Mouse (Mus musculus): ENCODE results near the gene Coq9.
"Not testable (repeated sequence)": the region's sequence is repeated elsewhere in the genome, so short reads cannot be mapped to it uniquely, and the experiment has no call there.

Coq9 gene

DNA sequence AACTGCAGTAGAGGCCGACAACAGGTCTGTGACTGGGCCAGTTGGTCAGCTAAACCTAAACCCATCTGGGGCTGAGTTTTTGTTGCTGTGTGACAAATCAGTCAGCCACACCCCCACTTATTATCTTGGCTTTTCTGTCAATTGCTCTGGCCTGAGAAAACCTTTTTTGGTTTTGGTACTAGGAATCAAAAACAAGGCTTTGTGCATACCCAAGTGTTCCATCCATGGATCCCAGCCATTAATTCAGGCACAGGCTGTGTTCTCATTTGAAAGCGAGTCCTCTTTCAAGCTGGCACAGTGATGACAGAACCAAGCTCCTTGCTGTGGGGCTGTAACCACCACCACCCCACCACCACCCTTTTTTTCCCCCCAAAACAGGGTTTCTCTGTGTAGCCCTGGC lies 16.7 kb upstream of the Coq9 start:
- DNase-seq (ENCODE audit: low read depth, low spot score), result no peak

DNA sequence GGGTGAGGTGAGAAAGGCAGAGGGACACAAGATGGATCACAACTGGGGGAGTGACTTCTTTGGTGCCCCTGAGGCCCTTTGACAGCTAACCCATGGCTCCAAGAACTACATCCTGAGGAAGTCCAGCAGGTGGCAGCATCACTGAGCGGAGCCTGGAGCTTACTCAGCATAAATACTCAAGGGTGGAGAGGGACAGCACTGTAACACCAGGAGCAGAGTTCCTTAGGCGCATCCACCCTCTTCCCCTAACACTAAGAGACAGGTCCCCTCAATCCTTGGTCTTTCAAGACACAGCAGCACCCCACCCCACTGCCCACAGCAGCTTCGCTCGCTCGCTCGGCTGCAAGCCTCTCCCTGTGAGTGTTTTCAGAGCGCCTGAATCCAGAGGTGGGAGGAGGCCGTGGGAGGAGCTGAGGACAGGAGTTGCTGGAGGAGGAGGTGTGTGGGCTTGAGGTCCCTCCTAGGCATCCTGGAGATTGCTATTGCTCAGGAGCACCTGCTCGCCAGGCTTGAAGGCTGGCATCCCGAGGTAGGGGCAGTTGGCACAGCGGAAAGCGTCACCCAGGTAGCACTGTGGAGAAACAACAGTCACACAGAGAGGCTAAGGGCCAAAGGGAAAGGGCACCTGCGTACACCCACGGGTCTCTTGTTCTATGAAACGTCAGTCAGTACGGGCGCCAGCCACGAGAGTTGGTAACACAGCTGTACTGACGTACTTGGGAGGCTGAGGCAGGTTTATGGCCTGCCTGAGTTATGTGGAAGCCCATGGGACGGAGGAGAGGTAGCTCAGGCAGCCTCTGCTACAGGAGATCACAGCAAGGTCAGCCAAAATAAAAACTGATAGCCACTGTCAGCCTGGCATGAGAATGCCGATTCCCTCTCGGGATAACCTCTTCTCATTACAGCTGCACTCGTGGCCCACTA lies 15.2 kb upstream of the Coq9 start:
- peak; percentile 46 for DNase-seq (ENCODE audit: low read depth, low spot score)

DNA sequence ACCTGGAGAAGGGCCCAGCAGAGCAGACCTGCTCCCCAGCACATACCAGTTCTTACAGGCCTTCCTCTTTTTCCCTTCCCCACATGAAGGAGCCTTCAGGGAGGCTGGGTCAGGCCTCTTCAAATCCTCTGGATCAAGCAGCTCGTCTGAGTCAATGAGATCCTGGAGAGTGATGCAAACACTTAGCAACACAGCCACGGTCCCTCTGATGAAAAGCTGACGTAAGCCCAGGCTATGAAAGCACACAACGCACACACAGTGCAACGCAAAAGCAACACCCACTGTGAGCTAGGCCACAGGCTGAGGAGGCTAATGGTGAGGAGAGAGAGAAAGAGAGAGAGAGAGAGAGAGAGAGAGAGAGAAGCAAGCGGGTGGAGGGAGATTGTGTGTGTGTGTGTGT lies 13.0 kb upstream of the Coq9 start:
- DNase-seq (ENCODE audit: low read depth, low spot score), result no peak

DNA sequence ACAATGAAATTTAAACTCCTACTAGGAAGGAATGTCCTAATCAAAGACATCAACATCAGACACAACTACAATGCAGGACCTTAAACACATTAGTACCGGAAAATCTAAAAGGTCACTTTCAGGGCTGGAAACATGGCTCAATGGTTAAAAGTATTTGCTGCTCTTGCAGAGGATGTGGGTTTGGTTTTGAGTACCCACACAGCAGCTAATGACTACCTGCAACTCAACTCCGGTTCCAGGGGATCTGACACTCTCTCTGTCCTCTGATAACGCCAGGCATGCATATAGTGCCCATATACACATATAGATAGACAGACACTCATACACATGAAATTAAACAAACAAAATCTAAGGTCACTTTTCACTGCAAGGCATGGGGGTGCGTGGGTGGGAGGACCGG lies 11.9 kb upstream of the Coq9 start:
- DNase-seq (ENCODE audit: low read depth, low spot score), result no peak

DNA sequence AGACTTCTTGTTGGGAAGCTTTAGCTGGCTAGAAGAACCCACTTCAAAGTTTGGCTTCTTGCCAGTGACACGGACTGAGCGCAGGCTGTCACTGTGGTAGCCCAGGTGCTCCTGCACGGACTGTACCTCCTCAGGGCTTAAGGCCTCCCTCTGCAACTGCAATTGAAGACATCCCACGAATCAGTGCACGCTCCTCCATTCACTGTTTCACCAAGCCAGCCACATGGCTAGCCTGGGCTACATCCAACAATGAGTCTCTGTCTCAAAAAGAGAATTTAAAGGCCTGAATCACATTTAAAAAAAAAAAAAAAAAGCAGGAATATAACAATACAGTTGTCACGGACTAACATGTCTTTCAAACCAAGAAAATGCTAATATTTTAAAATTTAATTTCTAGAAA lies 9.8 kb upstream of the Coq9 start:
- DNase-seq (ENCODE audit: low read depth, low spot score), result no peak

DNA sequence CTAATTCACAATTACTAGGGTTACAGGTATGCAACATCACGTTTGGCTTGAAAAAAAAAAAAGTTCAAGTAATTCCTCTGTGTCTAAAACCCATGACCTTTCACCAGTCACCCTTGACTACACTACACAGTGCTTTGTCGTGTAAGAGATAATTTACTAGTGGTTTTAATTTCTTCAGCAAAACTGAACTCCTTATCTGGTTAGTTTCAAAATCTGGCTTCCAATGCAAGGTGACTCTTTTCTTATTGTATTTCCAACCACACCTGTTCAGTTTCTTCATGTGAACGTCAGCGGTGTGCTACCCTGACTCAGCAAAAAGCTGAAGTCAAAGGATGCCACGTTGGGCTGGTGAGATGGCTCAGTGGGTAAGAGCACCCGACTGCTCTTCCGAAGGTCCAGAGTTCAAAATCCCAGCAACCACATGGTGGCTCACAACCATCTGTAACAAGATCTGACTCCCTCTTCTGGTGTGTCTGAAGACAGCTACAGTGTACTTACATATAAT lies 4.2 kb upstream of the Coq9 start:
- DNase-seq (ENCODE audit: low read depth, low spot score), result not testable (repeated sequence)

DNA sequence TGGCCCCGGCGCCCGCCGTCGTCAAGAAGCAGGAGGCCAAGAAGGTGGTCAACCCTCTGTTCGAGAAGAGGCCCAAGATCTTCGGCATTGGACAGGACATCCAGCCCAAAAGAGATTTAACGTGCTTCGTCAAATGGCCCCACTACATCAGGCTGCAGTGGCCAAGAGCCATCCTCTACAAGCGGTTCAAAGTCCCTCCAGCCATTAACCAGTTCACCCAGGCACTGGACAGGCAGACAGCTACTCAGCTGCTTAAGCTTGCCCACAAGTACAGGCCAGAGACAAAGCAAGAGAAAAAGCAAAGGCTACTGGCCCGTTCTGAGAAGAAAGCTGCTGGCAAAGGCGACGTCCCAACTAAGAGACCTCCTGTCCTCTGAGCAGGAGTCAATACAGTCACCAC lies 2.4 kb upstream of the Coq9 start:
- not testable (repeated sequence) for DNase-seq (ENCODE audit: low read depth, low spot score)

DNA sequence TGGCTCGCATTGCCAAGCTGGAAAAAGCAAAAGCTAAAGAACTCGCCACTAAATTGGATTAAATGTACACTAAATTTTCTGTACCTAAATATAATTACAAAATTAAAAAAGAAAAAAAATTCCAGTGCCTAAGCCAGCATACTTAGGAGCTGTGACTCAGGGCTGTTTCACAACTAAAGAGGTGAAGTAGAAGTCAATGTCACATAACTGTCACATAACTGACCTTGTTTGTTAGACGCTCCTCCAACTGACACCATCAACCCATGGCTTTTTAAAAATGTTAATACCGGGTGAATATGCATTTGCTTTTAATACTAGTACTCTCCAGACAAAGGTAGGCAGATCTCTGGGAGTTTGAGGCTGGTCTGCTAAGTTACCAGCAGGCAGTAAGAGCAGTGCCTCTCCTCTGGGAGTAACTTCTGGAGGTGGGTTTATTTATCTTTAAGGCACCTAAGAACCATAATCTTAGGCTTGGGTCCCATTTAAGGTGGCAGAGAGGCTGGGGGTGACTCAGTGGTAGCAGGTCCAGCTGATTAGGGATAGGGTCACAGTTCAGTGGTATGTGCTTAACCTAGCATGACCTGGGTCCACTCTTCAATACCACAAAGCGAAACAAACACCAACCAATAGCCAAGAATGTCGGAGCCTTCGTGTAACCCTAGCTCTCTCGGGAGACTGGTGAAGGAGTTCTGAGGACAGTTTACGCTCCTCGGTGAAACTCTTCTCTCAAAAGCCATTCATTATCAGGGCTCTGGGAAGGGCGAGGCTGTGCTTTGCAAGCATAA lies 1.5 kb upstream of the Coq9 start:
- no peak for DNase-seq (ENCODE audit: low read depth, low spot score)

DNA sequence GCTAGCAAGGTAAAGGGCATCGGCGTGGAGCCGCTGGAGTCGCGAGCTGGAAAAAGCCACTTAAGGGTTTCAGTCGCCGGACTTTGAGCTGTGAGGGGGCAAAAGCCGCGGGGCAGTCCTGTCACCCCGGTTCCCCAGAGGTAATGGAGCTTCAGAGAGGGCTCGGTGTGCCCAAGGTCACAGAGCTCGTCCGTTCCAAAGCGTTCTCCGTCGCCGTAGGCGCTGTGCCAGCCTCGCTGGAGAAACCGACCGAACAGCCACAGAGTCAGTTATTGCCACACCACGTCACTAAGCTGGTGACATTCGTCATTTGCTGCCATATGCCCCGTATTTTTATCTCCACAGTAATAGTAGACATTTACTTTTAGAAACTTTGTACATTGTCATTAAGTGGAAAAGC lies 479 bp downstream of the Coq9 start:
- peak; percentile 89 for DNase-seq (ENCODE audit: low read depth, low spot score)

DNA sequence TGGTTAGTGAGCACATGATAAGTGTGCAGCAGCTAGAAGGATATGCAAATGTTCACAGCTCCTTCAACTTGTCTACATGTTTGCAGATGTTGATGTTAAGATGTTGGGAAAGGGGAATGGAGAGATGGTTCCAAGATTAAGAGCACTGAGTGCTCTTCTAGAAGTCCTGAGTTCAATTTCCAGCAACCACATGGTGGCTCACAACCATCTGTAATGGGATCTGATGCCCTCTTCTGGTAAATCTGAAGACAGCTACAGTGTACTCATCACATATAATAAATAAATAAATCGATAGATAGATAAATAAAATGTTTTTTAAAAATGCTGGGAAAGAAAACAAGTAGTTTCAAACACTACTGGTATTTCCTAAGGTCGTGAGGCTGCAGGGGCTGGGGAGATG lies 3.1 kb downstream of the Coq9 start:
- no peak for DNase-seq (ENCODE audit: low read depth, low spot score)

DNA sequence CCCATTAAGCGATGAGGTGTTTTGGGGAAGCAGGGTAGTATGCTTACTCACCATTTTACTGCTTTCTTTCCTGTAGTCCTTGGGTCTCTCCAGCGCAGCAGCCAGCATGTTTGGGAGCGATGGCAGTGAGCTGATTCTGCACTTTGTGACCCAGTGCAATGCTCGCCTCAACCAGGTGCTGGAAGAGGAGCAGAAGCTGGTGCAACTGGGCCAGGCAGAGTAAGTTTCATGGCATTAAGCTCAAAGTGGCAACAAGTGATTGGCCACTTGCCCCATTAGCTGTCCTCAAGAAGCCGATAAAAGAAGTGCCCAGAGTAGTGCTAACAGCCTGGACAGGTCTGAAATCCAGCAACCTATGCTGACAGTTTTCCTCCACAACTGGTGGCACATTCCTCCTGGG lies 11.9 kb downstream of the Coq9 start:
- DNase-seq (ENCODE audit: low read depth, low spot score), result peak; percentile 44

DNA sequence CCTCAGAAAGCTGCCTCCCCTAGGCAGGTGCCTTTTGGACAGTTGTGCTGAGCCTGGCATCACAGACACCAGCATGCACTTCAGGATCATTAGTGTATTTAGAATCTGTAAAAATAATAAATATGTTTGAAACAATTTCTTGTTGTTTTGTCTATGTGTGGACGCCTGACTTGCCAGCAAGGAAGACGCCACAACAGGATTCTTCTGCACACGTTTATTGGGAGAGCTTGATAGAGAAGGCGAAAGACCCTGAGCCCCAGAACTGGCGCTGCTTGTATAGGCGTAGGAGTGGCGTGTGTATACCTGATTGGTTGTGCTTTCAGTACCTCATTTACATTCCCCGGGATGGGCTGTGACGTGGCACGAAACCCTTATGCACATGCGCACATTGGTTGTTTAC lies 16.6 kb downstream of the Coq9 start:
- DNase-seq (ENCODE audit: low read depth, low spot score), result not testable (repeated sequence)

DNA sequence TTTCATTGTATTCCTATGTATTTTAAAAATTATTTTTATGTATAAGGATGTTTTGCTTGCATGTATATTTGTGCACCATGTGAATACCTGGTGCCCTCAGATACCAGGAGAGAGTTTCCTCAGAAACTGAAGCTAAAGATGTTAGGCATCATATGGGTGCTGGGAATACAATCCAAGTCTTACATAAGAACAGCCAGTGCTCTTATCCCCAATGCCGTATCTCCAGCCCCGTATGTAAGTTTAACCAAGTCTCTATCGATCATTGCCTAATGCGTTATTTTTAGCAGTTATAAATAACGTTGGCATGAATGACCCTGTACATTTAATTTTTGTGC lies 18.9 kb downstream of the Coq9 start:
- DNase-seq (ENCODE audit: low read depth, low spot score), result no peak

DNA sequence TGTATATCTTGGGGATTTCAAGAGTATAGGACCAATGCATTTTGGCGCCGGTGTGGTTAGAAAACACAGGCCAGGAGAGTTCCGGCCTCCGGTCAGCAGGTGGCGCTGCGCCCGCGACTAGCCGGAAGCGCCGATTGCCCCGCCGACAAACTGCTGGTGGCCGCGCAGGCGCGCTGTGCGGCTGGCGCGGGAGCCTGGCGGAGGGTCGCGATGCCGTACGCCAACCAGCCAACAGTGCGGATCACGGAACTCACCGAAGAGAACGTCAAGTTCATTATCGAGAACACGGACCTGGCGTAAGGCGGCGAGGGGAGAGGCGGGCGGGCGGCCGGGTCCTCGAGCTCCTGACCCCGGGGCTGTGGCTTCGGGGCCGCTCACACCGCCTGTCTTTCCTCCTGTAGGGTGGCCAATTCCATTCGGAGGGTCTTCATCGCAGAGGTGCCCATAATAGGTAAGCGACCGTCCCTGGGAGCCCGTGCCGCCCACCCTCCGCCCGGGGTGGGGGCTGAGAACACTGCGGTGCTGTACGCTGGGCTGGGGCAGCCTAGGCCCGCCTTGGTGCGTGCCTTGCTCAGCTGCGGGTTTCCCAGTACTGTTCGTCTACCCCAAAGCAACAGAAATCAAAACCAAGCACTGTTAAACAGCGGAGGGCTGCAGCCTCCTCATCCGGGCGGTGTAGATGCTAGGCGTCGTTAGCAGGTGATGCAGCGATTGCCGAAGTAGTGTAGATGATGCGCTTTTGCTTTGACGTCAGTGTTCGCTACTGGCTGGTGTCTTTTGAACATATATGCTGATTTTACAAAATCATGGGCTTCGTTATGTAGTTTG lies 19.4 kb downstream of the Coq9 start, which contains the start of gene Polr2c:
Gene Polr2c, plus strand, starts transcription at position 105 of the 828 bp plus-strand sequence.
- peak; percentile 72 for DNase-seq (ENCODE audit: low read depth, low spot score)

DNA sequence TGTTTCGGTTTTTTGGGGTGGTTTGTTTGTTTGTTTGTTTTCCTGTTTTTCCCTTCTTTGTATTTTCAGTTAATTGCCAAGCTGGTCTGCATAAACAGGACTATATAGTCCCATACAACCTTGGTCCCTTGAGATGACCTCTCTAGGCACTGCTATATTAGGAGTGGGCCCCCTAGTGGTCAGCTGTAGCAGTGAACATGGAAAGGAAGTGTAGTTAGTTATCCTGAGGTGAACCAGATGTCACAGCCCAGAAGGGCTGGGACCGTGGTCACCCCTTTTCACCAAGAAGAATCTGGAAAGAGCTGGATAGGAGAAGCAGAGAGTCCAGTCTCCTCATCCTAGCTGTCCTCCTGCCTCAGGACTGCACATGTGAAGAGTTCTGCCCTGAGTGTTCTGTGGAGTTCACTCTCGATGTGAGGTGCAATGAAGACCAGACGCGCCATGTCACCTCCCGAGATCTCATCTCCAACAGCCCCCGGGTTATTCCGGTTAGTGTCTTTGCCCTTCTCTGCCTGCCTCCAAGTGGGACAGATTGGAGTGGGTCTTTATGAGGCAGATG lies 23.3 kb downstream of the Coq9 start:
- no peak for DNase-seq (ENCODE audit: low read depth, low spot score)

DNA sequence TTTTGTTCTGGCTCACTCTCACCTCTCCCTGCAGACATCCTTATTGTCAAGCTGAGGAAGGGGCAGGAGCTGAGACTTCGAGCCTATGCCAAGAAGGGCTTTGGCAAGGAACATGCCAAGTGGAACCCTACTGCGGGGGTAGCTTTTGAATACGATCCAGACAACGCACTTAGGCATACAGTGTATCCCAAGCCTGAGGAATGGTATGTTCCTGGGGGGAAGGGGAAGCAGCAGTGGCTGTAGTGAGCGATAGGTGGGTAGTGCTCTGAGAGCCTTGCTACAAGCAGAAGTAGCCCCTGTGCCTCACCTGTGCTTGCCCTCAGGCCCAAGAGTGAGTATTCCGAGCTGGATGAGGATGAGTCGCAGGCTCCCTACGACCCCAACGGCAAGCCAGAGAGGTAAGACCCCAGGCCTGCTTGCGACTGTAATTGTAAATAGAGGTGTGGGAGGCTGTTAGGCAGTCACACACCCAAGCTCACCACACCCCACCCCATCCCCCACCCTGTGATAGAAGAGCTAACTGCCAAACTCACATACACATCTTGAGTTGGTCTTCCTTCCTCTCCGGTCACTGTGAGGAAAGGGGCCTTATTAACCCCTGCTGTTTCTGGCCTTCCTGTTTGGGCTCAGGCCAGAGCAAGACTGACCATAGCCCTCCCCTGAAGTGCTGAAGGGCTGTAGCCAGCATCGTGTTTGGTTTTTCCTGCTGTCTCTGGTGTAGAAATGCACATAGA lies 24.5 kb downstream of the Coq9 start:
- DNase-seq (ENCODE audit: low read depth, low spot score), result no peak

DNA sequence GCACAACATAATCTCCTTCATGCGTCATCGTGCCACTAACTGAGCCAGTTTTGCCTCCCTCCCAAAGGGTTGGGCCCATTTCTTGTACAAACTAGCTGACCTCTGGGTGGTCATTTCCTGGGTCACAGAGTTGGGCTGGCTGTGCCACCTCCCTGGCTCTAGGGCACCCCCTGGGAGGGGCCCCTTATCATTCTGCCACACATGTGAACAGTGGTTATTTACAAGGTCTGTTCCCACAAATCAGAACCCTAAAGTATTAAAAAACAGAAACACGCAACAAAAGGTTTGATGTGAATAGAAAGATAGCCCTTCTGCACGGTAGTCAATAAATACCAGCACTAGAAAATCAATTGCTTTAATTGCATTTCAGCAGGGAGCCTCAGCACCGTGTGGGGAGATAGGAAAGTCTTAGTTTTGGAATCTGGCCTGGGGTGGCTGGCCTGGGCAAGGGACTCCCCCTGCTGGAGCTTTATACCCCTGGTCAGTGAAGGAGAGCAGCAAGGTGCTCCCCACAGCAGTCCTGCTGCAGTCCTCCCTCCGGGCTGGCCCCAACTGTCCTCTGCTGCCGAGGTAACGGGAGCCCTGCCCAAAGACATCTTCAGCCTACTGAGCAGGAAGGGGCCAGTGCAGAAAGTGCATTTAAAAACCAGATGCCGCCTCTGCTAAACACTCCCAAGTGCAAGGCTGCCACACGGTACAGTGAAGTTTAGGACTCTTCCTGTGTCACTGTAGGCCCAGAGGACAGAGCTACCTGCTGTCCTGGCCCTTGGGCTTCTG lies 26.0 kb downstream of the Coq9 start:
- no peak for DNase-seq (ENCODE audit: low read depth, low spot score)

DNA sequence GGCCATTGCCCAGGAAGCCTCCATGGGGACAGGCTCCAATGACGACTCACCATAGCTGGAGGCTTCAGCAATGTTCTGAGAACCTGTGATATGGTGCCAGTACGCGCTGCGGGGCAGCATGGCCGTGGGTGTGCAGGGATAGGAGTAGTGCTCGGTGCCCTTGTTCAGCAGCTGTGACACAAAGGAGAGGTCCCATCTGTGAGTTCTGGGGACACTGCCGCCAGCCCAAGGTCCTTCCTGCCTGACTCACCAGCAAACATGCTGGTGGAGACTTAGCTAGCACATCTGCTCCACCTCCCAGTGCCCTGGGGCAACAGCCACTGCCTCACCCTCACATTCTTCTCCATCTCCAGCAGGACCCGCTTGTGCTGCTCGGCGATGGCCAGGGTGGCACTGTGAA lies 27.2 kb downstream of the Coq9 start:
- no peak for DNase-seq (ENCODE audit: low read depth, low spot score)

DNA sequence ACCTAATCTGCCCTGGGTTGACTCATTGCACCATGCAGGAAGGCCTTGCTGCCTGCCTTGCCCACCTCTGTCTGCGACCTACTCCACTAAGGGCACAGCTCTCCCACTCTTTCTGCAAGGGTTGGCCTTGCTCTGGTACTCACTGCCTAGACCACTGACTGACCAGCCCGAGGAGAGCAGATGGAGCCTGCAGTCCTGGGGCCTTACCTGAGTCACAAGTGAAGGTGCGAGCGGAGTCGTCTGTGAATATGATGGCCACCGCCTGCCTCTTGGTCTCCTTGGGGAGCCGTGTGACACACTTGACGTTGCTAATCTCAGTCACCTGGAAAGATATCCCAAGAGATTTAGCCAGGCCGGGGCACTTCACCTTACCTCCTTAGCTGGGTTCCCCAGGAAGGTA lies 28.8 kb downstream of the Coq9 start:
- DNase-seq (ENCODE audit: low read depth, low spot score), result no peak

DNA sequence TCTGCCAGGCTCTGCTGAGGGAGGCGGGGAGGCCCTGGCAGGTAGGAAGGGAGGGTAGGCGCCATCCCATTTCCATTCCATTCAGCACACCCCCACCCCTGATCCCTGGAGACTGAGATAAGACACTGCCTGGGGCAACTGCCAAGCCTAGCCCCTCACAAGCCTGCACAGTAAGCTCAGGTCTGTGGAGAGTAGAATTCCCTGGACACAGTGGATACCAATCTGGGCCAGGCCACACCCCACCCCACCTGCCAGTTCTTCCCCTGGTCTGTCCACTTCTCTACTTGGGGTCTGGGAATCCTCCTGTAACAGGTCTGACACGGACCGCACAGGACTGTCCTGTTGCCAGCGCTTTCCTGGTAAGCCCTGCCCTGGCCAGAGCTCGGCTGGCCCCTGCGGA lies 31.0 kb downstream of the Coq9 start:
- no peak for DNase-seq (ENCODE audit: low read depth, low spot score)

Data from skeletal muscle tissue, adult 2 months (tissue).